ENCODE assay signal across 19 mouse cellular contexts in the genomic region with DNA sequence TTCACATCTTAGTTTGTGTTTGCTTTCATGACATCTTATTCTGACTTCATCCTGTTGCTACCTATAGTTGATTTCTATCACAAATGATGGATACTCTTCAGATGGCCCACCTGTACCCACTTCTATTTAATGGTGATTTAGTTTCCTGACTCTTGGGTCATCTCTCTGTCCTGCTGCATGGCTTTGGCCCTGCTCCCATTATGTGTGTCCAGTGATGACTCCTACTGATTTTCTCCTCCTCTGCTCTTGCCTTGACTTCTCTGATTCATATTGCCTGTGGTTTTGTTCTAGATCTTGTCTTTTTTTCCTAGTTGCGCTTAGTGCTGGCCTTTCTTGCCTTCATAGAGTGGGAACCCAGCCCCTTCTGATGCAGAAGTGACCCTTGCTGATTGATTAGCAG. TPM values are rescaled to one million over a fixed set of nuclear protein-coding genes. Genes with fewer than 3 reads are reported as not detected.
DNase-seq lines count a peak whose midpoint lies in the region; ATAC-seq lines count a peak whose summit lies in the region.
"Had no signal": no experiment of that assay in that cellular context is flagged by ENCODE, and none has a peak within 500 bp of the region (broad histone marks: within the 10 kb centered on the region; RNA-seq: fewer than 3 reads in every experiment).

No protein-coding gene starts in this region.

- ATAC-seq in liver, embryonic 11.5 days (replicated peaks; ENCODE audit: low FRiP score), result no peak
- no peak for ATAC-seq in liver, embryonic 15.5 days (ENCODE audit: insufficient read depth)
- ATAC-seq in hindbrain, embryonic 12.5 days (ENCODE audit: low FRiP score), result no peak
- ATAC-seq: forebrain, embryonic 16.5 days; inflammation-experienced regulatory T-cells, adult 6 months had no signal

- no peaks in the 10 kb centered on the region for H3K27me3 ChIP-seq in liver, embryonic 11.5 days (replicated peaks; ENCODE audit: control insufficient read depth, insufficient read depth, low read length)
- H3K27me3 ChIP-seq in liver, embryonic 15.5 days, result no peaks in the 10 kb centered on the region
- no peaks in the 10 kb centered on the region for H3K27me3 ChIP-seq in hindbrain, embryonic 12.5 days
- H3K27me3 ChIP-seq: embryonic facial prominence, embryonic 13.5 days; forebrain, embryonic 12.5 days; heart, embryonic 12.5 days; hindbrain, embryonic 15.5 days had no signal

- DNase-seq in adrenal gland, adult 8-10 months, result peak; percentile 37
- no peak for DNase-seq in adrenal gland, adult 18-20 months (ENCODE audit: low spot score in 2 of 2)
- DNase-seq in liver, embryonic 11.5 days (ENCODE audit: low spot score), result no peak
- DNase-seq in liver, result no peak
- DNase-seq in kidney, adult 18-20 months, result no peak
- DNase-seq: cerebellum, adult 18-20 months; cerebellum, adult 9-11 months; cerebellum, postnatal 36 days; gastrocnemius, postnatal 10 days; heart, adult 2 months had no signal

- H3K36me3 ChIP-seq in liver, embryonic 11.5 days (ENCODE audit: control insufficient read depth, insufficient read depth, low read length), result peaks cover 2% of the 10 kb centered on the region; the same call in 1 of the 2 replicates
- peaks cover 5% of the 10 kb centered on the region; the same call in 1 of the 2 replicates for H3K36me3 ChIP-seq in liver, embryonic 15.5 days (replicated peaks)
- 0 out of 2 replicates have a peak, but pooled peaks cover 2% of the 10 kb centered on the region for H3K36me3 ChIP-seq in hindbrain, embryonic 12.5 days
- H3K36me3 ChIP-seq: embryonic facial prominence, embryonic 13.5 days; forebrain, embryonic 12.5 days; heart, embryonic 12.5 days; hindbrain, embryonic 15.5 days had no signal

- H3K4me2 ChIP-seq in liver, embryonic 11.5 days, result peak overlapping the region; percentile 4; the same call in 1 of the 2 replicates
- H3K4me2 ChIP-seq in liver, embryonic 15.5 days, result no peak overlapping the region
- no peak overlapping the region for H3K4me2 ChIP-seq in hindbrain, embryonic 12.5 days (replicated peaks)
- H3K4me2 ChIP-seq: embryonic facial prominence, embryonic 13.5 days; forebrain, embryonic 12.5 days; heart, embryonic 12.5 days; hindbrain, embryonic 15.5 days had no signal

- no peak overlapping the region for H3K4me3 ChIP-seq in liver, embryonic 11.5 days (ENCODE audit: low read depth, low read length)
- H3K4me3 ChIP-seq in liver, embryonic 15.5 days (replicated peaks), result no peak overlapping the region
- no peak overlapping the region for H3K4me3 ChIP-seq in hindbrain, embryonic 12.5 days
- H3K4me3 ChIP-seq: embryonic facial prominence, embryonic 13.5 days; forebrain, embryonic 12.5 days; heart, adult 2 months; heart, embryonic 12.5 days; hindbrain, embryonic 10.5 days; hindbrain, embryonic 15.5 days had no signal

- no peaks in the 10 kb centered on the region for H3K9me3 ChIP-seq in liver, embryonic 11.5 days (ENCODE audit: control insufficient read depth, low read length)
- H3K9me3 ChIP-seq in liver, embryonic 15.5 days (replicated peaks), result no peaks in the 10 kb centered on the region
- no peaks in the 10 kb centered on the region for H3K9me3 ChIP-seq in hindbrain, embryonic 12.5 days (replicated peaks)
- H3K9me3 ChIP-seq: embryonic facial prominence, embryonic 13.5 days; forebrain, embryonic 12.5 days; heart, embryonic 12.5 days; hindbrain, embryonic 10.5 days; hindbrain, embryonic 15.5 days had no signal

- WGBS in liver, embryonic 11.5 days, result 81% methylated on average over 1 of the region's 1 CpGs
- WGBS in liver, embryonic 15.5 days (ENCODE audit: insufficient replicate concordance), result 67% methylated on average over 1 of the region's 1 CpGs
- 96% methylated on average over 1 of the region's 1 CpGs for WGBS in hindbrain, embryonic 12.5 days

- peaks cover 69% of the 10 kb centered on the region for H3K4me1 ChIP-seq in liver, embryonic 11.5 days (replicated peaks; ENCODE audit: control insufficient read depth, insufficient read depth, low read length)
- H3K4me1 ChIP-seq in liver, embryonic 15.5 days (replicated peaks), result peaks cover 96% of the 10 kb centered on the region
- no peaks in the 10 kb centered on the region for H3K4me1 ChIP-seq in hindbrain, embryonic 12.5 days
- H3K4me1 ChIP-seq: embryonic facial prominence, embryonic 13.5 days; forebrain, embryonic 12.5 days; hindbrain, embryonic 10.5 days; hindbrain, embryonic 15.5 days had no signal

- H3K27ac ChIP-seq in liver, embryonic 11.5 days (ENCODE audit: low read depth, low read length), result 0 out of 2 replicates have a peak overlapping the region, but pooled peaks have one; percentile 28
- H3K27ac ChIP-seq in liver, embryonic 15.5 days (replicated peaks), result peak overlapping the region; percentile 49; the same call in 1 of the 2 replicates
- no peak overlapping the region for H3K27ac ChIP-seq in hindbrain, embryonic 12.5 days
- H3K27ac ChIP-seq: embryonic facial prominence, embryonic 13.5 days; forebrain, embryonic 12.5 days; heart, adult 2 months; hindbrain, embryonic 10.5 days; hindbrain, embryonic 15.5 days had no signal

- no peak overlapping the region for H3K9ac ChIP-seq in liver, embryonic 11.5 days (ENCODE audit: low read depth, low read length)
- H3K9ac ChIP-seq in liver, embryonic 15.5 days, result no peak overlapping the region
- H3K9ac ChIP-seq in hindbrain, embryonic 12.5 days, result no peak overlapping the region
- H3K9ac ChIP-seq: embryonic facial prominence, embryonic 13.5 days; forebrain, embryonic 12.5 days; heart, embryonic 12.5 days; hindbrain, embryonic 15.5 days had no signal

RNA-seq across cellular contexts. Expression of a gene that starts 15.4 kb away (rescaled TPM):
- total RNA-seq in adrenal gland, adult 8-10 months (2022), result 10 to 100 TPM; 49.4 to 93.5 (median 75.7) TPM
- total RNA-seq in adrenal gland, adult 18-20 months (2021), result 10 to 100 TPM; 43.5 to 91.1 TPM
- 31.5 and 34.3 TPM in 2 replicates for polyA plus RNA-seq in liver, embryonic 11.5 days (2014; fragmentation: Nextera tagmentation; extraction: Ambion mirVana)
- polyA plus RNA-seq in liver, embryonic 15.5 days (2015; fragmentation: Nextera tagmentation; extraction: Ambion mirVana), result 19.0 and 21.9 TPM in 2 replicates
- 30.9 and 32.6 TPM in 2 replicates for polyA plus RNA-seq in hindbrain, embryonic 12.5 days (2016; fragmentation: Nextera tagmentation; extraction: Ambion mirVana)

RNA-seq across cellular contexts. Expression of a gene that starts 25.0 kb away (rescaled TPM):
- 10 to 100 TPM; 48.8 to 67.7 (median 62.8) TPM for total RNA-seq in adrenal gland, adult 8-10 months (2022)
- 10 to 100 TPM; 47.2 to 74.5 TPM for total RNA-seq in adrenal gland, adult 18-20 months (2021)
- 31.5 and 32.6 TPM in 2 replicates for polyA plus RNA-seq in liver, embryonic 11.5 days (2014; fragmentation: Nextera tagmentation; extraction: Ambion mirVana)
- 25.2 and 26.2 TPM in 2 replicates for polyA plus RNA-seq in liver, embryonic 15.5 days (2015; fragmentation: Nextera tagmentation; extraction: Ambion mirVana)
- 23.5 and 26.2 TPM in 2 replicates for polyA plus RNA-seq in hindbrain, embryonic 12.5 days (2016; fragmentation: Nextera tagmentation; extraction: Ambion mirVana)
